Mouse (Mus musculus): ENCODE measurements around the gene Ppp1r3f.

DNA sequence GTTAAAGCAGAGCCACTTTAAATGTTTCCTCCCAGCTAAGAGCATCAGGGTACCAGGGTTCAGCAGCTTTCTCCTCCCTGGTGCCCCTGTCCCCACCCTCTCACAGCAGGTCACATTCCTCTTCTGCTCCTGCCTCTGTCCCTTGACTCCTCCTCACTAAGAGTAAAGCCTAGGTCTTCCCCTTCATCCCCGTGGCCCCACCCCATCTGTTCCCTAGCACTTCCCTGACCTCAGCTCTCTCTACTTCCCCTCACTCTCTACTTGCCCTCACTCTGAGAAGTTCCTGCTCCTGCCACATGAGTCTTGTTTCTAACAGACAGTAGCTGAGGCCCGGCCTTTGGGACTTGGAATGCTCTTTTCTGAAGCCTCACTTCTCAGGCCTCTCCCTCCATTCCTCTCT lies 11.0 kb downstream of the Ppp1r3f start:
- TF ChIP-seq CTCF (IDR thresholded peaks at IDR 0.05) = no peak
- TF ChIP-seq POLR2A (IDR thresholded peaks at IDR 0.05; ENCODE audit: insufficient read depth, low read depth, low read length) = no peak
- TF ChIP-seq EP300 (IDR thresholded peaks at IDR 0.05; ENCODE audit: insufficient read depth, low read depth, low read length) = no peak
